Mouse (Mus musculus): Measurements from ENCODE around the gene Prune1.
A peak's percentile ranks its signal among the peaks of the same experiment; 100 is the strongest.

The Prune1 gene

GRCm38 (mm10) chr3:95239022-95239421, 42.9 kb downstream of the Prune1 start:
- DNase-seq (ENCODE audit: low read depth, low spot score): no peak

GRCm38 (mm10) chr3:95237541-95238099, 44.3 kb downstream of the Prune1 start:
- DNase-seq (ENCODE audit: low read depth, low spot score): no peak

- DNase-seq (ENCODE audit: low read depth, low spot score): no peak
Measured at GRCm38 (mm10) chr3:95235386-95236301, 46.2 kb downstream of the Prune1 start.

GRCm38 (mm10) chr3:95233303-95233980, 48.4 kb downstream of the Prune1 start:
- no peak for DNase-seq (ENCODE audit: low read depth, low spot score)

- no peak for DNase-seq (ENCODE audit: low read depth, low spot score)
Measured at GRCm38 (mm10) chr3:95232771-95233170, 49.1 kb downstream of the Prune1 start.

- no peak for DNase-seq (ENCODE audit: low read depth, low spot score)
Measured at GRCm38 (mm10) chr3:95231298-95232221, 50.3 kb downstream of the Prune1 start, which contains the start of gene Mllt11. TSS of gene Mllt11 (minus strand) at chr3:95232171.

- no peak for DNase-seq (ENCODE audit: low read depth, low spot score)
Measured at GRCm38 (mm10) chr3:95230495-95231297, 51.2 kb downstream of the Prune1 start.

- no peak for DNase-seq (ENCODE audit: low read depth, low spot score)
Measured at GRCm38 (mm10) chr3:95229781-95230494, 51.9 kb downstream of the Prune1 start.

GRCm38 (mm10) chr3:95228894-95229780, 52.7 kb downstream of the Prune1 start:
- no peak for DNase-seq (ENCODE audit: low read depth, low spot score)

GRCm38 (mm10) chr3:95228148-95228893, 53.6 kb downstream of the Prune1 start, which contains the start of gene Cdc42se1:
TSS of gene Cdc42se1 (plus strand) at chr3:95228732.
- peak; percentile 74 for DNase-seq (ENCODE audit: low read depth, low spot score)

- no peak for DNase-seq (ENCODE audit: low read depth, low spot score)
Measured at GRCm38 (mm10) chr3:95227214-95227613, 54.7 kb downstream of the Prune1 start.

- no peak for DNase-seq (ENCODE audit: low read depth, low spot score)
Measured at GRCm38 (mm10) chr3:95224295-95224694, 57.6 kb downstream of the Prune1 start.

GRCm38 (mm10) chr3:95223041-95223440, 58.8 kb downstream of the Prune1 start:
- DNase-seq (ENCODE audit: low read depth, low spot score): no peak

GRCm38 (mm10) chr3:95218466-95219137, 63.3 kb downstream of the Prune1 start:
- DNase-seq (ENCODE audit: low read depth, low spot score): no peak

GRCm38 (mm10) chr3:95217255-95218134, 64.4 kb downstream of the Prune1 start, which contains the start of gene Gabpb2:
TSS of gene Gabpb2 (minus strand) at chr3:95217916.
- peak; percentile 83 for DNase-seq (ENCODE audit: low read depth, low spot score)

- no peak for DNase-seq (ENCODE audit: low read depth, low spot score)
Measured at GRCm38 (mm10) chr3:95216655-95217254, 65.1 kb downstream of the Prune1 start.

Data from c-Kit-negative CD71-positive TER-119-positive erythroid progenitor cells, embryonic 14.5 days (primary cell).